Mouse (Mus musculus) MEL (cell line): ENCODE data around the gene Ctnnd2.

Experiments used
- CTCF ChIP-seq, 3 experiments: IDR thresholded peaks in 2 of 3; conservative IDR thresholded peaks in 1 of 3; 2 replicates each; pipeline ENCODE4 v1.5.1; 2011 to 2012; ENCODE audit warnings: low read length in 3 of 3, low read depth in 2 of 3, mild to moderate bottlenecking in 2 of 3, improper control_type of control experiment in 1 of 3, inconsistent platforms in 1 of 3, mixed read lengths in 1 of 3, moderate library complexity in 1 of 3; ENCODE audit not compliant: control insufficient read depth in 1 of 3, insufficient read depth in 1 of 3, poor library complexity in 1 of 3, severe bottlenecking in 1 of 3
- E2F4 ChIP-seq: IDR thresholded peaks from 2 replicates; pipeline ENCODE4 v1.6.1; 2011; ENCODE audit warnings: low read depth, low read length, improper control_type of control experiment, borderline replicate concordance
- ETS1 ChIP-seq: IDR thresholded peaks from 2 replicates; pipeline ENCODE4 v1.6.1; 2012; ENCODE audit warnings: low read depth, mild to moderate bottlenecking, inconsistent platforms, low read length, improper control_type of control experiment, moderate library complexity
- GATA1 ChIP-seq: IDR thresholded peaks from 2 replicates; pipeline ENCODE4 v1.6.1; 2011; ENCODE audit warnings: low read depth, low read length, improper control_type of control experiment
- MEF2A ChIP-seq: IDR thresholded peaks from 2 replicates; pipeline ENCODE4 v1.6.1; 2014; ENCODE audit warnings: low read depth, mild to moderate bottlenecking, inconsistent platforms, low read length, improper control_type of control experiment; ENCODE audit not compliant: poor library complexity, insufficient replicate concordance, severe bottlenecking; ENCODE audit errors: extremely low read depth
- NELFE ChIP-seq: IDR thresholded peaks from 2 replicates; pipeline ENCODE4 v1.6.1; 2011; ENCODE audit warnings: low read depth, low read length, improper control_type of control experiment
- POLR2A ChIP-seq, 2 experiments: IDR thresholded peaks; 2 replicates each; pipeline ENCODE4 v1.6.1; 2011 to 2012; ENCODE audit warnings: low read length in 2 of 2, mild to moderate bottlenecking in 2 of 2, control low read depth in 1 of 2, improper control_type of control experiment in 1 of 2, low read depth in 1 of 2, moderate library complexity in 1 of 2; ENCODE audit not compliant: control insufficient read depth in 1 of 2, insufficient read depth in 1 of 2, poor library complexity in 1 of 2
- RAD21 ChIP-seq: IDR thresholded peaks from 2 replicates; pipeline ENCODE4 v1.6.1; 2011; ENCODE audit warnings: mild to moderate bottlenecking, low read depth, low read length, improper control_type of control experiment
- SMC3 ChIP-seq: IDR thresholded peaks from 2 replicates; pipeline ENCODE4 v1.6.1; 2011; ENCODE audit warnings: low read depth, low read length, improper control_type of control experiment
- TCF12 ChIP-seq: IDR thresholded peaks from 2 replicates; pipeline ENCODE4 v1.6.1; 2014; ENCODE audit warnings: low read depth, mild to moderate bottlenecking, inconsistent platforms, low read length, improper control_type of control experiment, moderate library complexity
- USF2 ChIP-seq, 2 experiments: IDR thresholded peaks; 2 replicates each; pipeline ENCODE4 v1.6.1; 2011 to 2012; ENCODE audit warnings: improper control_type of control experiment in 2 of 2, low read length in 2 of 2, borderline replicate concordance in 1 of 2, inconsistent platforms in 1 of 2, low read depth in 1 of 2, mild to moderate bottlenecking in 1 of 2; ENCODE audit not compliant: insufficient read depth in 1 of 2
- ZNF384 ChIP-seq: IDR thresholded peaks from 2 replicates; pipeline ENCODE4 v1.6.1; 2012; ENCODE audit warnings: low read depth, mild to moderate bottlenecking, inconsistent platforms, low read length, improper control_type of control experiment

DNA sequence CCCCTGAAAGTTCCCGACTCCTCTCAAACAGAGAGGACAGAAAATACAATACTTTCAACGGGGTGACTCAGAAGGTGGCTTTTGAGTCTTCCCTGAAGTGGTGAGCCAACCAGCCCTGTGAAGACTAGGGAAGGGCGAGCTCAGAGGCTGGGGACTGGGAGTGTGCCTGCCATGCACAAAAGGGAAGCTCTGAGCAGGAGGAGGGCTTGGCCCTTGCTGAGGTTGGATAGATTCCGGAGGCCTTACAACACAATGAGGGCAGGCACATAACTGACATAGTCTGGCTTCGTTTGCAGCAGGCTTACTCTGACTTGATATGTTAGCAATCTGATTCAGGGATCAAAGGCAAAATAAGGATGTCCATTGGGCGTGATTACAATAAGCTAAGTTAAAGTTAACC lies 477.6 kb downstream of the Ctnnd2 start:
- TF ChIP-seq POLR2A (IDR thresholded peaks at IDR 0.05; ENCODE audit: control insufficient read depth in 1 of 2, insufficient read depth in 1 of 2, low read depth in 1 of 2, low read length in 2 of 2, poor library complexity in 1 of 2) (no peak), ZNF384 (no peak), GATA1 (no peak), TCF12 (no peak), MEF2A (no peak), CTCF (IDR thresholded peaks at IDR 0.05 in 2 of 3, conservative IDR thresholded peaks at IDR 0.05 in 1 of 3; ENCODE audit: control insufficient read depth in 1 of 3, insufficient read depth in 1 of 3, low read depth in 2 of 3, low read length in 3 of 3, poor library complexity in 1 of 3, severe bottlenecking in 1 of 3) (no peak), NELFE (no peak), E2F4 (no peak), RAD21 (no peak), SMC3 (no peak), USF2 (IDR thresholded peaks at IDR 0.05; ENCODE audit: borderline replicate concordance in 1 of 2, insufficient read depth in 1 of 2, low read depth in 1 of 2, low read length in 2 of 2) (no peak), ETS1 (no peak)
